Mouse (Mus musculus) adrenal gland, adult 2 months (tissue): Measurements from ENCODE around the gene Calhm1. TPM values are rescaled to one million over a fixed set of nuclear protein-coding genes. Genes with fewer than 3 reads are reported as not detected.
"Not testable (repeated sequence)": the region's sequence is repeated elsewhere in the genome, so short reads cannot be mapped to it uniquely, and the experiment has no call there.

Experiments used
- DNase-seq: peaks from one replicate; pipeline ENCODE4 v3.0.0; 2021
- polyA plus RNA-seq: library from polyadenylated mRNA; depleted of rRNA; stranded (reverse); fragments of >200 nt; gene quantifications from 2 replicates; pipeline ENCODE4 v1.2.3, GENCODE M21; 2012
- total RNA-seq, 2 experiments: library from RNA; stranded (reverse); gene quantifications; 2 replicates each; pipeline ENCODE4 v1.2.3; 2021

Gene Calhm1
- total and polyA plus RNA-seq, 3 experiments, result not detected

DNA sequence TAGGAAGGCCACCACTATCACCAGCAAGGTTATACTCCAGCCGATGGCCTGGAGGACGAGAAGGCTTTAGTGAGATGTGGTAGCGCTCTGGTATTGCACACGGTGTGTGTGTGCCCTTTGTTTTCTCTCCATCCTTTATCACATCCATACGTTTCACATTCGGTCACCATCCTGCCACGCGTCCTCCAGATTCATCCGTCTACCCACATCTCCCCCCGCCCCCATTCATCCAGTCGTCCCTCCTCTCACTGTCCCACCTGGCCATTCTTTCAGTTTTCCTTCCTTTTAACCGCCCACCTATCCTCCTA, 8.0 kb upstream of the Calhm1 start:
- DNase-seq, result no peak

DNA sequence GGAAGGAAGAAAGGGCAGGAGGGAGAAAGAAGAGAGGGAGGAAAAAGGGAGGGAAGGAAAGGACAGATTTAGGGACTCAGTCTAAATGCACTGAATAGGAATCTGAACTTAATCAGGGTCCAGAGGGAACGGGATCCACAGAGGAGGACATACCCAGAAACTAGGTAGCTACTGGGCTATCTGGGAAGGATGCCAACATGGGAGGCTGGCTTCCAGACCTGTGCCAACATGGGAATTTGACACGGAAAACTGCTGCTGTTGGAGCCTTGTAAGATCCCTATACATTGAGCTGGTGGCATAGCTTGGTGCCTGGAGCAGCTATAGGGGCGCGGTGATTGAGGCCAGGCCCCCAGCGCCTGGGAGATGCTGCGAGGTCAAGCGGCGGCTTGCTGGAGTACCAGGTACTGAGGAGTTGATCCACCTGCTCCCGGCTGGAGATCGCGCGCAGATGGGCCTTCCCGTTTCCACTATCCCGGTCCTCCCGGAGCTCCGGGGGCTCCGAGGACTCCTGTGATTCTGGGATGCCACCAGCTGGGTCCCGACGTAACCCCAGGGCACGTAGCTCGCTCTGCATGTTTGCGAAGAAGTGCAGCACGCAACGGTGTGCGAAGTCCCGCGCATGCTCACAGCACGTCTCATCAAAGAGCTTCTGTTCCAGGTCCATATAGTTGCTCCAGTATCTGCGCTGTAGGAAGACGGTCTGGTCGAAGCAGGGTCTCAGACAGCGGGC, 7.4 kb upstream of the Calhm1 start:
- DNase-seq, result no peak

DNA sequence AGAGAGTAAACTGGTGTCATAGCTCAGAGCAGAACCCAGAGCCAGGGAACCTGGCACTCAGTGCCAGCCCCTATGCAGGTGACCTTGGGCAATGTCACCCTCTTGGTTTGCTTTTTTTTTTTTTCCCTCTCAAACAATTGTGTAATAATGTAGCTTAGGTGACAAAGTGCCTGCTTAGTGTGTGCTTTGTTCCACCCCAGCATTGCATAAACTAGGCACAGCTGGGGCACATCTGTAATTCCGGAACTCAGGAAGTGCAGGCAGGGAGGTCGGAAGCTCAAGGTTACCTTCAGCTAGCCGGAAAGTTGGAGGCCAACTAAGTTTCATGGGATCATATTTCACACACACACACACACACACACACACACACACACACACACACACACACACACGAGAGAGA, 5.8 kb upstream of the Calhm1 start:
- peak; percentile 40 for DNase-seq

- DNase-seq, result no peak
Observed at GRCm38 (mm10) chr19:47148267-47148847, 4.3 kb upstream of the Calhm1 start.

GRCm38 (mm10) chr19:47142438-47142837, 1.6 kb downstream of the Calhm1 start:
- no peak for DNase-seq

- DNase-seq, result not testable (repeated sequence)
Observed at GRCm38 (mm10) chr19:47139611-47140010, 4.4 kb downstream of the Calhm1 start.

DNA sequence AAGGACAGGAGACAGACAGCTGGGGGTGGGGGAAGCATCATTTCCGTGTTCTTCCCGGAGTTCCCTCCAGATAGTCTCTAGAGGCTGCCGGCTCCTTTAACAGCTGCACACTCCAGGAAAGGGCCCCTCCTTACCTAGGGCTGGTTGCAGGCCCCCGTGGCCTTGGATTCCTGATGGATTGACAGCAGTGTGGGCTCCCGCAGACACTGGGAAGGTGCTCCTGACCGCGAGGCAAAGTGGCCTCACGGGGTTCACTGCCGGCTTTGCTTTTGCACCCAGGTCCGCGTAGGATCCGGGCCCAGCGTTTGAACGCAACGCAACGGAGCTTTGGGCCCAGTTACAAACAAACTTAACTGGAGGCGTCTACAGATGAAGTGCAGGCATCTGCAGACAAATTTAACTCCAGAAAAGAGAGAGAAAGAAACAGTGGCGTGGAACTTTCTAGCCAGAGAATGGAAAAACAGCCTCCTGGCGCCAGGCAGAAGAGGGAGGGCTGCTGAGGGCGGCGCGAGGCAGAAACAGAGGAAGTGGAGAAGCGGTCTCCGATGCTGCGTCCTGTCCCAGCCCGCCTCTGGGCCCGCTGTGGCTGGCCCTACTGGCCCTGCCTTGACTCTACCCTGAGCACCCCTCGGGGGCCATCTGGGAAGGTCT, 6.2 kb downstream of the Calhm1 start, which contains the start of gene Calhm2:
TSS of gene Calhm2 (minus strand) at position 524 of the 651 bp plus-strand sequence.
- peak; percentile 65 for DNase-seq

- peak; percentile 66 for DNase-seq
Observed at GRCm38 (mm10) chr19:47137051-47137581, 6.9 kb downstream of the Calhm1 start.

- no peak for DNase-seq
Observed at GRCm38 (mm10) chr19:47136170-47136569, 7.9 kb downstream of the Calhm1 start.

GRCm38 (mm10) chr19:47135568-47135967, 8.5 kb downstream of the Calhm1 start:
- no peak for DNase-seq

GRCm38 (mm10) chr19:47133161-47133560, 10.9 kb downstream of the Calhm1 start:
- DNase-seq, result no peak

GRCm38 (mm10) chr19:47130551-47131125, 13.4 kb downstream of the Calhm1 start:
- peak; percentile 41 for DNase-seq

DNA sequence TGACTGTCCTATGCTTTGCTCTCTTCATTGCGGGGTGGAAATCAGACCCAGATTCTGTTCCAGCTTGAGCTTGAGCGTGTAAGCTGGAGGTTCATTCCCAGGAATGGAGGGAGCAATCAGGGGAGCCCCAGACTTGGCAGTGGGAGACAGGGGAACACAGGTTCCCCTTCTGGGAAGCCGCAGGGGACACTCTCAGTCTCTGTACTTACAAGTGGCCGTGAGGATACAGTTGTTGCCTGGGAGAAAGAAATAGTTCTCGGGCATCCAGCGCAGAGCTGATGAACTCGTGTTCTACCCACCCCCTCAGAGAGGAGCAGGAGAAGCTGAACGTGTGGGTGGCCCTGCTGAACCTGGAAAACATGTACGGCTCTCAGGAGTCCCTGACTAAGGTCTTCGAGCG, 15.2 kb downstream of the Calhm1 start:
- no peak for DNase-seq

GRCm38 (mm10) chr19:47128164-47128563, 15.9 kb downstream of the Calhm1 start:
- DNase-seq, result no peak

DNA sequence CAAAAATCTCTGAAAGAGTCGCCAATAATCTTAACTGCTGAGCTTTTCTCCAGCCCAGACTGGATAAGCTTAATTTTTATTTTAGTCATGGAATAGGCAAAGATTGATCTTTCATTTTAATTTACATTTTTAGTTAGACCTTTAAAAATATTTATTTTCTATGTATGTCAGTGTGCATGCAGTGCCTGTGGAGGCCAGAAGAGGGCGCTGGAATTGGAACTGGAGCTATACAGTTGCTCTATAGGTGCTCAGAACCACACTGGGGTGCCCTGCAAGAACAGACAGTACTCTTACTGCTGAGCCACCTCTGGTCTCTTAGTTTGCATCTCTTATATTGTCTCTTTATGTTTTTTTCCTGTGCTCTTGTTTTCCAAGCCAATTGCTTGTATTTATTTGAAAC, 21.3 kb downstream of the Calhm1 start:
- DNase-seq, result no peak

GRCm38 (mm10) chr19:47121054-47121453, 23.0 kb downstream of the Calhm1 start:
- DNase-seq, result no peak

DNA sequence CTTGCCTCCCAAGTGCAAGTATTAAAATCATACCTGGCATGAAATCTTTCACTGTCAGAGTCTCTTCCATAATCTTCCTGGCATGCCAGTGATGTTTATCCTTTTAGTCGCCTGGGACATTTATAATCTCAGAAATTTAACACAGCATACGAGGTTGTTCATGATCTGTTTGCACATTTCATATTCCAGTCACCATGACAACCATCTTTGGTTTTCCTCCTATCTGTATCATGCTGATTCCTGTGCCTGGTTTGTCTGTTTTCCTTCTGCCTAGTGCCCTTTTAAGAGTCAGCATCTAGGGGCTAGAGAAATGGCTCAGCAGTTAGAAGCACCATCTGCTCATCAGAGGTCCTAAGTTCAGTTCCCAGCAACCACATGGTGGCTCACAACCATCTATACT, 25.4 kb downstream of the Calhm1 start:
- no peak for DNase-seq

GRCm38 (mm10) chr19:47104641-47105271, 39.3 kb downstream of the Calhm1 start:
- no peak for DNase-seq

GRCm38 (mm10) chr19:47101080-47101479, 43.0 kb downstream of the Calhm1 start:
- DNase-seq, result no peak
